Mouse (Mus musculus): ENCODE data around the gene Gm14139. TPM values are rescaled to one million over a fixed set of nuclear protein-coding genes. Genes with fewer than 3 reads are reported as not detected.
"Not testable (repeated sequence)": the region's sequence is repeated elsewhere in the genome, so short reads cannot be mapped to it uniquely, and the experiment has no call there.

Gene Gm14139
- total and polyA plus RNA-seq, 2 experiments from 2014 or later, result not detected

DNA sequence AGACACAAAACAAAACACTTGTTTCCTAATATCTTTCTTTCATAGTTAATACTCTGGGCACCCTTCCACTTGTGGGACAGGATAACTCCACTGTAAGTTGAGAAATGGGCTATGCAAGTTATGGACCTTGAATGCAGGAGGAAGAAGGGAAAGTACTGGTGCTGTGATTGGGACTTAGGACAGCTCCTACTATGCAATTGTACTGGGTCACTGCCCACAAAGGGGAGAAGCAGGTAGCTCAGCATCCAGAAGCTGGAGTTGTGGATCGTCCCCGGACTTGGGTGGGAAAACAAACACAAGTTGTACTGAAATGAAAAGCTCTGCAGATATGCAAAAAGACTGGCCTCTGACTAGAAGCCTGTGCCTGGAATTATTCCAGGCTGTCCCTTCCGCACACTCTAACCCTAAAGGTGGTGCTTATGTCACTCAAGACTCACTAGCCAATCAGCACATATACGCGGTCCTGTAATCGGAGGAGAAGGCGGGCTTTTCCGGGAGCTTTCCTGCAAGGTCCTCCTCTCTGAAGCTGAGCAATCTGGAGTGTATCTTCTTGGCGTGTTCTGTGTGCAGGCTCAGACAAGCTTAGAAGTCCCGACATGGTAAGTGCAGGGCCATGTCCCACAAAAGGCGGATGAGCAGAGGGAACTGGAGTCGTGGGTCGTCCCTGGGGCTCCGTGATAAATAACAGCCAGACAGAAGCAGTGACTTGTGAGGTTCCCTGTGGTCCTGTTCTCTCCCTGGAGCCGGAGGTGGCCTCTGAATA lies 36.2 kb downstream of the Gm14139 start, which contains the start of gene Zfp937:
TSS of gene Zfp937 (plus strand) at position 474 of the 763 bp plus-strand sequence.
- ATAC-seq (ENCODE audit: insufficient read depth, low read depth), result peak; percentile 99
- not testable (repeated sequence) for H3K27ac ChIP-seq (ENCODE audit: low read depth); H3K9ac ChIP-seq (replicated peaks; ENCODE audit: low read depth, low read length); H3K27me3 ChIP-seq (ENCODE audit: control insufficient read depth, insufficient read depth, low read length); H3K36me3 ChIP-seq (replicated peaks; ENCODE audit: control insufficient read depth, insufficient read depth, low read length); H3K9me3 ChIP-seq (replicated peaks; ENCODE audit: control insufficient read depth, low read length); H3K4me1 ChIP-seq (ENCODE audit: control insufficient read depth, insufficient read depth)
- peak within 1 kb of the TSS; percentile 41 for H3K4me3 ChIP-seq (ENCODE audit: low read depth, low read length)
- H3K4me2 ChIP-seq (ENCODE audit: low read depth, low read length), result peak within 1 kb of the TSS; percentile 45
- 1% methylated on average over 15 of the region's 15 CpGs for WGBS
- DNase-seq (ENCODE audit: low spot score), result peak; percentile 8

DNA sequence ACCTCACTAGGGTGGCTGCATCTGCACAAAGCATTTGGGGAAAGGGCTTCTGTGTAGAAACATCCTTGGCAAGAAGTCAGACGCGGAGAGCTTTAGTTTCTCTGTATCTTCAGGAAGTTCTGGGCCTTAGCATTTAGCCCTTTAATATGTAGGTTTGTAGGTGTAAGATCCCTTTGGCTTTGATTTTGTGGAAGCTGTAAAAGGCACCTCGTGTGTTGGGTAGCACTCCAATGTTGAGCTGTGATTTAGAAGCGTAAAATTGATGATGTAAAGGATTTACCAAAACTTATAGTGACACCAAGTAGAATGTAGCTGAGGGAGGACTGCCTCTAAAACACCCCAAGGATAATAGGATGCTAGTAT lies 36.8 kb downstream of the Gm14139 start:
- not testable (repeated sequence) for DNase-seq (ENCODE audit: low spot score); H3K36me3 ChIP-seq (replicated peaks; ENCODE audit: control insufficient read depth, insufficient read depth, low read length); H3K4me1 ChIP-seq (ENCODE audit: control insufficient read depth, insufficient read depth); H3K9me3 ChIP-seq (replicated peaks; ENCODE audit: control insufficient read depth, low read length); H3K9ac ChIP-seq (replicated peaks; ENCODE audit: low read depth, low read length); H3K27me3 ChIP-seq (ENCODE audit: control insufficient read depth, insufficient read depth, low read length); H3K27ac ChIP-seq (ENCODE audit: low read depth); ATAC-seq (ENCODE audit: insufficient read depth, low read depth)
- Histone ChIP-seq H3K4me2 (ENCODE audit: low read depth, low read length) (peak overlapping the region; percentile 45), H3K4me3 (ENCODE audit: low read depth, low read length) (peak overlapping the region; percentile 41)
- WGBS, result 5% methylated on average over 2 of the region's 4 CpGs

DNA sequence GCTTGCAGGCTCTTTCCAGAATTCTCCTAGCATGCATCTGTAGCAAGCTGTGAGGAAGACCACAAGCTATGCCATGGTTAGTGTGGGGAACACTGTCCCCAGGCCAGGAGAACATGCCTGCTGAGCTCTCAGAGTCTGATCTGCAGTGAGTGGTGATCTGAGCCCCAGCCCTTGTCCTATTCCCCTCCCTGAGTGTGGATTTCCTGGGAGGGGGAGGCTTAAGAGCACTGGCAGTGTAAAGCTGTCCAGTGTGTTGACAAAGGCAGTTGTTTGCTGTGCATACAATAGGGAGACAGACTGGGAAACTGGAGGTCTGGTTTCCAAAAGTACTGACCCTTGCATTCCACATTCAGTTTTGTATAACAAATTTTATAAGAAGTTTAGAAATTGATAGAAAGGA lies 41.7 kb downstream of the Gm14139 start:
- H3K9me3 ChIP-seq (replicated peaks; ENCODE audit: control insufficient read depth, low read length); H3K4me1 ChIP-seq (ENCODE audit: control insufficient read depth, insufficient read depth); H3K27ac ChIP-seq (ENCODE audit: low read depth); ATAC-seq (ENCODE audit: insufficient read depth, low read depth); H3K27me3 ChIP-seq (ENCODE audit: control insufficient read depth, insufficient read depth, low read length); H3K4me2 ChIP-seq (ENCODE audit: low read depth, low read length); H3K9ac ChIP-seq (replicated peaks; ENCODE audit: low read depth, low read length); H3K4me3 ChIP-seq (ENCODE audit: low read depth, low read length); H3K36me3 ChIP-seq (replicated peaks; ENCODE audit: control insufficient read depth, insufficient read depth, low read length); DNase-seq (ENCODE audit: low spot score): not testable (repeated sequence)

Other genes with a start within 250 kb of the Gm14139 start
- gene Zfp120, start 45.0 kb upstream of the Gm14139 start, total RNA-seq (2014; rRNA removed; ENCODE audit: low replicate concordance), result 1.4 and 5.7 TPM in 2 replicates
- gene Zfp120, start 45.0 kb upstream of the Gm14139 start, polyA plus RNA-seq (2015; fragmentation: Nextera tagmentation; extraction: Ambion mirVana), result 4.7 and 5.8 TPM in 2 replicates
- gene Gm10770, start 2.1 kb upstream of the Gm14139 start, total RNA-seq (2014; rRNA removed; ENCODE audit: low replicate concordance), result not detected in 2 replicates
- not detected in 2 replicates for gene Gm10770, start 2.1 kb upstream of the Gm14139 start, polyA plus RNA-seq (2015; fragmentation: Nextera tagmentation; extraction: Ambion mirVana)
- 0.04 and 1.4 TPM in 2 replicates for gene Zfp937, start 36.3 kb downstream of the Gm14139 start, total RNA-seq (2014; rRNA removed; ENCODE audit: low replicate concordance)
- gene Zfp937, start 36.3 kb downstream of the Gm14139 start, polyA plus RNA-seq (2015; fragmentation: Nextera tagmentation; extraction: Ambion mirVana), result 1.9 and 2.6 TPM in 2 replicates
- not detected in 2 replicates for gene Gm21994, start 73.8 kb downstream of the Gm14139 start, total RNA-seq (2014; rRNA removed; ENCODE audit: low replicate concordance)
- gene Gm21994, start 73.8 kb downstream of the Gm14139 start, polyA plus RNA-seq (2015; fragmentation: Nextera tagmentation; extraction: Ambion mirVana), result 1.4 and 1.5 TPM in 2 replicates
- not detected in 2 replicates for gene Gm14124, start 75.8 kb downstream of the Gm14139 start, total RNA-seq (2014; rRNA removed; ENCODE audit: low replicate concordance)
- not detected in 2 replicates for gene Gm14124, start 75.8 kb downstream of the Gm14139 start, polyA plus RNA-seq (2015; fragmentation: Nextera tagmentation; extraction: Ambion mirVana)
- gene Gm10130, start 141.9 kb downstream of the Gm14139 start, total RNA-seq (2014; rRNA removed; ENCODE audit: low replicate concordance), result not detected in 2 replicates
- gene Gm10130, start 141.9 kb downstream of the Gm14139 start, polyA plus RNA-seq (2015; fragmentation: Nextera tagmentation; extraction: Ambion mirVana), result 0.67 and 1.2 TPM in 2 replicates
- 10.7 TPM in 1 of 2 replicates, not detected in the other for gene 3300002I08Rik, start 181.0 kb downstream of the Gm14139 start, total RNA-seq (2014; rRNA removed; ENCODE audit: low replicate concordance)
- 2.9 and 3.6 TPM in 2 replicates for gene 3300002I08Rik, start 181.0 kb downstream of the Gm14139 start, polyA plus RNA-seq (2015; fragmentation: Nextera tagmentation; extraction: Ambion mirVana)